Mouse (Mus musculus) kidney, adult 2 months (tissue): ENCODE measurements at regions not wholly inside any gene's neighbourhood (a gene's known extent, or its start where the extent isn't known, plus 50 kb on each side); places are given as distances from the start of the nearest gene placed in this dataset.

Experiments used
- DNase-seq: peaks from one replicate; pipeline ENCODE4 v3.0.0; 2021
- H3K27ac ChIP-seq: fragments of 200-500 bp; 2 replicates; pipeline ENCODE4 v1.5.1; 2012; ENCODE audit warnings: low read depth, low read length, control low read depth, inconsistent platforms; ENCODE audit not compliant: insufficient read depth
- H3K27me3 ChIP-seq: fragments of 200-500 bp; replicated peaks from 2 replicates; pipeline ENCODE4 v1.6.1; 2012; ENCODE audit warnings: mild to moderate bottlenecking, moderate library complexity, low read length, inconsistent platforms; ENCODE audit not compliant: control insufficient read depth, insufficient read depth
- H3K36me3 ChIP-seq: fragments of 200-500 bp; 2 replicates; pipeline ENCODE4 v1.6.1; 2012; ENCODE audit warnings: mild to moderate bottlenecking, moderate library complexity, low read length, inconsistent platforms; ENCODE audit not compliant: control insufficient read depth, insufficient read depth
- H3K4me1 ChIP-seq: fragments of 200-500 bp; 2 replicates; pipeline ENCODE4 v1.6.1; 2011; ENCODE audit warnings: low read length; ENCODE audit not compliant: control insufficient read depth, insufficient read depth
- H3K4me3 ChIP-seq: fragments of 200-500 bp; 2 replicates; pipeline ENCODE4 v1.5.1; 2011; ENCODE audit warnings: mild to moderate bottlenecking, low read depth, low read length, control low read depth; ENCODE audit not compliant: insufficient read depth
- CTCF ChIP-seq: fragments of 200-500 bp; conservative IDR thresholded peaks from 2 replicates; pipeline ENCODE4 v1.5.1; 2011; ENCODE audit warnings: low read depth, mild to moderate bottlenecking, control low read depth, low read length, moderate library complexity, mixed read lengths; ENCODE audit not compliant: insufficient read depth, insufficient read length
- POLR2A ChIP-seq: fragments of 200-500 bp; IDR thresholded peaks from one replicate; pipeline ENCODE4 v1.6.1; 2011; ENCODE audit warnings: low read depth, low read length, control low read depth
- WGBS: fragments of 180-500 bp; shearing (Covaris S2); methylation state at CpG from one replicate; pipeline ENCODE4 v1.1.7; 2018; 5-methylcytosine and 5-hydroxymethylcytosine counted together

- 29% methylated on average over 3 of the region's 3 CpGs for WGBS
- Histone ChIP-seq H3K4me1 (peaks cover 19% of the 10 kb centered on the region), H3K27me3 (no peaks in the 10 kb centered on the region), H3K4me3 (no peak overlapping the region), H3K27ac (peak overlapping the region; percentile 85), H3K36me3 (no peaks in the 10 kb centered on the region)
- peak; percentile 70 for DNase-seq
- TF ChIP-seq POLR2A (no peak), CTCF (no peak)
Observed at GRCm38 (mm10) chr3:116197966-116198365, 55.3 kb downstream of the Gpr88 start.

- H3K36me3 ChIP-seq = no peaks in the 10 kb centered on the region
- H3K27me3 ChIP-seq = no peaks in the 10 kb centered on the region
- peak; percentile 64 for DNase-seq
- no peak overlapping the region for H3K4me3 ChIP-seq
- no peak for TF ChIP-seq POLR2A
- no peak for TF ChIP-seq CTCF
- H3K4me1 ChIP-seq = peaks cover 12% of the 10 kb centered on the region
- H3K27ac ChIP-seq = no peak overlapping the region
- WGBS = 60% methylated on average over 3 of the region's 3 CpGs
Observed at GRCm38 (mm10) chr3:116194701-116195100, 58.6 kb downstream of the Gpr88 start.

GRCm38 (mm10) chr3:116191261-116191660, 61.8 kb upstream of the Vcam1 start:
- Histone ChIP-seq H3K36me3 (no peaks in the 10 kb centered on the region), H3K27ac (no peak overlapping the region), H3K27me3 (no peaks in the 10 kb centered on the region), H3K4me3 (no peak overlapping the region), H3K4me1 (peaks cover 6% of the 10 kb centered on the region)
- TF ChIP-seq POLR2A = no peak
- 77% methylated on average over 6 of the region's 6 CpGs for WGBS
- DNase-seq = no peak

- no peak for DNase-seq
- Histone ChIP-seq H3K27ac (no peak overlapping the region), H3K4me3 (no peak overlapping the region), H3K36me3 (no peaks in the 10 kb centered on the region), H3K4me1 (peaks cover 6% of the 10 kb centered on the region), H3K27me3 (no peaks in the 10 kb centered on the region)
- 41% methylated on average over 2 of the region's 2 CpGs for WGBS
- TF ChIP-seq CTCF = no peak
- TF ChIP-seq POLR2A = no peak
Observed at GRCm38 (mm10) chr3:116190727-116191126, 61.2 kb upstream of the Vcam1 start.

- no peaks in the 10 kb centered on the region for H3K27me3 ChIP-seq
- H3K27ac ChIP-seq = peak overlapping the region; percentile 76
- 46% methylated on average over 6 of the region's 6 CpGs for WGBS
- DNase-seq = peak; percentile 68
- H3K4me1 ChIP-seq = peaks cover 6% of the 10 kb centered on the region
- no peak overlapping the region for H3K4me3 ChIP-seq
- TF ChIP-seq CTCF (no peak), POLR2A (no peak)
- no peaks in the 10 kb centered on the region for H3K36me3 ChIP-seq
Observed at GRCm38 (mm10) chr3:116189363-116190100, 60.0 kb upstream of the Vcam1 start.

GRCm38 (mm10) chr3:116185206-116185605, 55.7 kb upstream of the Vcam1 start:
- peaks cover 4% of the 10 kb centered on the region for H3K4me1 ChIP-seq
- DNase-seq = no peak
- H3K4me3 ChIP-seq = no peak overlapping the region
- no peak overlapping the region for H3K27ac ChIP-seq
- TF ChIP-seq CTCF (no peak), POLR2A (no peak)
- H3K27me3 ChIP-seq = no peaks in the 10 kb centered on the region
- no peaks in the 10 kb centered on the region for H3K36me3 ChIP-seq
- WGBS = 79% methylated on average over 7 of the region's 7 CpGs

- 61% methylated on average over 4 of the region's 4 CpGs for WGBS
- peak; percentile 65 for DNase-seq
Observed at GRCm38 (mm10) chr3:116184443-116184842, 55.0 kb upstream of the Vcam1 start.

More at GRCm38 (mm10) chr3:116184443-116184842, 55.0 kb upstream of the Vcam1 start:
- no peak overlapping the region for H3K4me3 ChIP-seq
- H3K36me3 ChIP-seq = no peaks in the 10 kb centered on the region
- H3K27ac ChIP-seq = no peak overlapping the region; the same call in 1 of the 2 replicates
- H3K27me3 ChIP-seq = no peaks in the 10 kb centered on the region
- H3K4me1 ChIP-seq = peaks cover 2% of the 10 kb centered on the region; the same call in 1 of the 2 replicates
- TF ChIP-seq POLR2A (no peak), CTCF (no peak)
